Mouse (Mus musculus) frontal cortex, postnatal 25 days (tissue): ENCODE measurements around the gene Cpa1.
A peak's percentile ranks its signal among the peaks of the same experiment; 100 is the strongest.

Source experiments
- DNase-seq, 2 experiments: peaks; one replicate each; pipeline ENCODE4 v3.0.0; 2022; ENCODE audit warnings: low spot score in 2 of 2

Gene Cpa1

GRCm38 (mm10) chr6:30673764-30674561, 34.9 kb downstream of the Cpa1 start:
- no peak for DNase-seq

- DNase-seq = no peak
Observed at GRCm38 (mm10) chr6:30674714-30675280, 35.8 kb downstream of the Cpa1 start.

DNA sequence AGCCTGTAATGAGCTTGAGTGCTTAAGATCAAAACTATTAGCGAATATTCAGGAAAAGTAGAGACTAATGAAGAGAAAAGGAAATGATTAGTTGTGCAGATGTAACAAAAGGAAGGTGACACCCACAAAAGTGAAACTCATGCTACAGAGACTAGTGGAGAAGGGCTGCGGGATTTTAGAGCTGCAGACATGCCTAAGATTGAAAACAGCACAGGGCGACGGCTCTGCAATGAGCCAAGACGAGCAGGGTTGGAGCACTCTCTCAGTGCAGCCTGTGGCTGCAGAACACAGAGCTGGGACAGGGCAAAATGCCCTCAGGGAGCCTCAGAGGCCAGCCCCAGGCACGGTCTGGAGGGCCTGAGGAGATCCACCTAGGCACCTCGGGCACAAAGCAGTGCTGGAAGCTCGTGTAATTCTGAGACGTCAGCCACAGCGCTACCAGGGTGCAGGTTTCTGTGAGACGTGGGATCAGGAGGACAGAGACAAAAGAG, 36.3 kb downstream of the Cpa1 start:
- no peak for DNase-seq

DNA sequence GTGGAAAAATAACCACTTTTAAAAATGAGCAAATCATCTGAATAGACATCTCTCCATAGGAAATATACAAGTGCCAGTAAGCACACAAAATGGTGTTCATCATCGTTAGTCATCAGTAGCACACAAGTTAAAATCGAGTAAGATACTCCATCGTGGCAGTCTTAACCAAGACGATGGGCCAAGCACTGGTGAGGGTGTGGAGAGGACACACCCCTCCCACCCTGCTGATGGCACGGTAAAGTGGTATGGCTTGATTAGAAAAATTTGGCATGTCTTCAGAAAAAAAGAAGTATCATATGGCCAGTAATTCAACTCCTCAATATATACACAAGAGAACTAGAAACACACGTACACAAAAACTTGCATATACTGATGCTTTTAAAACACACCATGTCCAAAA, 37.5 kb downstream of the Cpa1 start:
- DNase-seq = no peak

GRCm38 (mm10) chr6:30677591-30677990, 38.6 kb downstream of the Cpa1 start:
- DNase-seq = no peak

- DNase-seq = no peak
Observed at GRCm38 (mm10) chr6:30678482-30678881, 39.5 kb downstream of the Cpa1 start.

GRCm38 (mm10) chr6:30679567-30679966, 40.5 kb downstream of the Cpa1 start:
- DNase-seq = no peak

DNA sequence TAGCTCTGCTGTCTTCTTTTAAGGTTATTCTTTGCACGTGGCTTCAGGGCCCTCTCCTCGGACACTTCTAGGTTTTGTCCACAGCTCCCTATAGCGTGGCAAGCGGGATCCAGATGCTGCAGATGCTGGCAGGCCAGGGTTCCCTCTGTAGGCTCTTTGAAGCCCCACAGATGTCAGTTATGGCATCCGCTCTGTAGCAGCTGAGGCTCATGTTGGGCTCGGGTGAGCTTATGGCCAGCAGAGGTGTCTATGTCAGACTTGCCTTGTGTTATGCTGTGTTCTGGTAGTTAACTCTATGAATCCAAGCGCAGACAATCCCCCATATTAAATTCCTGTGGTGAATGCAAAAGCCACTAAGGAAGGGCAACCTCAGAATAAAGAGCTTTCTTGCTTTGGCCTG, 41.4 kb downstream of the Cpa1 start:
- no peak for DNase-seq

DNA sequence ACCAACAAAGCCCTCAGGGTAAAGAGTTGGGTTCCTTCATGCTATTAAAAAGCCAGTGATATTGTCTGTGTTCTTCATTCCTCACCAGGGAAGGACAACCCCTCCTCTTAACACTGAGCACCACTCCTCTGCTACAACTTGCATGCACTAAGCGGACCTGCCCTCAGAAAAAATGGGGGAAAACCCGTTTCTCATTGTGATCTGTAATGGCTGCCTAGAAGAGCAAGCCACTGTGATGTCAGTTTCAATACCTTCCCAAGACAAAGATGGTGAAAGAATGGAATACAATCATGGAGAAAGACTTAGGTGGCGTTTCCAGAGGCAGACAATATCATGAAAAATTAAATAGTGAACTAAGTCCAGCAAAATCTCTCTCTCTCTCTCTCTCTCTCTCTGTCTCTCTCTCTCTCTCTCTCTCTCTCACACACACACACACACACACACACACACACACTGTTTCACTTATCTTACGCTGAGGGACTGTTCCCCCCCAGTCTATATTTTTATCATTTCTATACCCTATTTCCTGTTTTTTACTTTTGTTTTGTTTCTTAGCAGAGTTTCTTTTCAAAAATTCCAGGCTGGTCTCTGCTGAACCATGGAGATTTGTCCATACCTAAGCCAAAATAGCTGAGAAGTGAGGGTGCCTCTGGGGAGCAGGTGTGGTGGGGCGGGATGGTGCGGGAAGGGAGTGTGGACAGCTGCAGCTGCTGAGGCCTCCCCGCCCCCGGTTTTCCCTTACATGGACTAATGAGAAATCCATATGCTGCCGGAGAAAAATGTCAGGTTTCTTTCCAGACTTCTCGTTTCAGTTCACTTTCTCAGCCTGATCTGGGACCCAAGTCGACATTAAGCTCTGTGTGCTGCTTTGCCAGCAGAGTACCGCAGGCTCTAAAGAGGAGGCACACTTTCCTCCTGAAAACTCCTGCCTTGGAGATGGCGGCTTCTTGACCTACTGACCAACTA, 43.2 kb downstream of the Cpa1 start:
- no peak for DNase-seq

DNA sequence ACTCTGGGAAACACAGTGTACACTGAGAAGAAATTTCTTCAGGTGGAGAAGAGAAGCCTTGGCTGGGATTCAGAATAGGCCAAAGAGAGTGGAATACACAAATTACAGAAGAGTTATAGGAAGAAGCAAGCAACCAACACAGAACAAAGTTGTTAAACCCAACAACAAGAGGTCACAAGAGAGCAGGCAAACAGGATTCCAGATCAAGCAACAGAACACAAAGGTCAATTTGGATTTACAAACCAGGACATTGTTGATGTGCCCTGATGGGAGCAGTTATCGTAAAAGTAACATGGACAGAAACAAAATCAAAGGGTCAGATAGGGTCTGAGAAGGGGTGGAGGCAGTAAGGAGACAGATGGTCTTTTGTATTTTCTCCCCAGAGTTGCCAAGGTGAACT, 45.6 kb downstream of the Cpa1 start:
- no peak for DNase-seq

GRCm38 (mm10) chr6:30687198-30687597, 48.2 kb downstream of the Cpa1 start:
- no peak for DNase-seq

GRCm38 (mm10) chr6:30692826-30693225, 53.8 kb downstream of the Cpa1 start:
- DNase-seq = no peak

- DNase-seq = peak; percentile 94 to 96
Observed at GRCm38 (mm10) chr6:30693350-30693991, 54.5 kb downstream of the Cpa1 start, which contains the start of gene Cep41. Gene Cep41 (minus strand): TSS chr6:30693749.

DNA sequence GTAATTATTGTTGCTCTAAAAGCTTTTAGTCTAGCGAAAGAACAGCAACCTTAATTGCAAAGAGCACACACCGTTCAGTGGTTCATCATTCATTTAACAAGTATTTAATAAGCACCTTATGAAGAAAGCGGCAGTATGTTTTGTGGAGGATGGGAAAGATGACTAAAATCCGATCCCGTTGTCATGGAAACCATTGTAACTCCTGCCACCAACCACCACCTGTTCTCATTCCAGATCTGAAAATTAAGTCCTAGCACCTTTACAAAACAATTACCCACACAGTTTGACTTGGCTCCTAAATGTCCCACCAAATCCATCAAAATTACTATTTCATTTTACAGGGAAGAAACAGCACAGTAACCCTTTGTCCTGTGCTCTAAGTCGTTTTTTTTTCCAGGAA, 55.2 kb downstream of the Cpa1 start:
- DNase-seq = no peak
